Mouse (Mus musculus): ENCODE data around the gene Pkmyt1. TPM values are rescaled to one million over a fixed set of nuclear protein-coding genes. Genes with fewer than 3 reads are reported as not detected.

Gene Pkmyt1
- polyA plus RNA-seq, 1 experiment from 2014 or later = 57.9 TPM

DNA sequence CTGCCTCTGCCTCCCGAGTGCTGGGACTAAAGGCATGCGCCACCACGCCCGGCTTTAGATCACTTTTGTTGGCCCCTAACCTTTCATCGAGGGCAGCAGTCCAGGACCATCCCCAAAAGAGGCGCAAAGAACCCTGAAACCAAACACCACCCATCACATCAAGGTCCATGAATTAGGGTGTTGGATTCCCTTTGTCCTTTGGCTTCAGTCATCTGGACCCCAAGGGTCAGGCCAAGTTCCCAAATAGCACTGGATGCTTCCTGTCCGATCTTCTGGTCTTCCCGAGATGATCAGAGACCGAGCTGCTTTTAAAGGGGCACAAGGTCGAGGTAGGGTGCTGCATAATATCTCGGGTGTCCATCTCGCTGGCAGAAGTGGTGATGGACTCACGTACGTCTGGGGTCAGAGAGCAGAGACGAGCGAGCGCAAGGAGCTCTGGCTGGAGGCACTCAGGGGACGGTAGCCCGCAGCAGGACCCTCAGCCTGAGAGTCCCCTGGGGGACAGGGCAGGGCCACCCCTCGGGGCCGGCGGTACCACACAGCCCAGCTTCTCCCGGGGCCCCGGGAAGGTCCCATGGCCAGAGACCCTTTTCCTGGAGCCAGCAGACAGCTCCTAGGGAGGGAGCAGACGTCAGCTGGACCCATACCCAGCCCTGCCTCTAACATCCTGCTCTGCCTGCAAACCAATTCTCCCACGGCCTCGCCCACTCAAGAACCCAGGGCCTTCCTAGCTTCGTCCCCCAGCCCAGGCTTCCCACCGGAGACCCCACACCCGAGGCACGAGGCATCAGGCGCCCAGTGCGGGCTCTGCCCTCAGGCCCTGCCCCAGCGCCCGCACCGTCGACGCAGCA, 15.4 kb downstream of the Pkmyt1 start:
- WGBS = 46% methylated on average over 38 of the region's 38 CpGs
- peak overlapping the region; percentile 21; the same call in 1 of the 2 replicates for H3K4me3 ChIP-seq (ENCODE audit: low read depth, low read length)
- H3K9me3 ChIP-seq (ENCODE audit: control insufficient read depth, low read length) = no peaks in the 10 kb centered on the region
- H3K27me3 ChIP-seq (replicated peaks; ENCODE audit: control insufficient read depth, insufficient read depth, low read length) = peaks cover 68% of the 10 kb centered on the region
- ATAC-seq (replicated peaks; ENCODE audit: low FRiP score, low TSS enrichment, low read depth) (no peak), DNase-seq (ENCODE audit: low spot score) (no peak)
- H3K27ac ChIP-seq (ENCODE audit: low read depth) = no peak overlapping the region
- no peak overlapping the region for H3K9ac ChIP-seq (ENCODE audit: low read length)
- H3K36me3 ChIP-seq (ENCODE audit: control insufficient read depth, insufficient read depth, low read length) = 0 out of 2 replicates have a peak, but pooled peaks cover 5% of the 10 kb centered on the region
- peaks cover 40% of the 10 kb centered on the region for H3K4me1 ChIP-seq (replicated peaks; ENCODE audit: control insufficient read depth, insufficient read depth, low read length)
- peak overlapping the region; percentile 29; the same call in 1 of the 2 replicates for H3K4me2 ChIP-seq (ENCODE audit: low read length)

DNA sequence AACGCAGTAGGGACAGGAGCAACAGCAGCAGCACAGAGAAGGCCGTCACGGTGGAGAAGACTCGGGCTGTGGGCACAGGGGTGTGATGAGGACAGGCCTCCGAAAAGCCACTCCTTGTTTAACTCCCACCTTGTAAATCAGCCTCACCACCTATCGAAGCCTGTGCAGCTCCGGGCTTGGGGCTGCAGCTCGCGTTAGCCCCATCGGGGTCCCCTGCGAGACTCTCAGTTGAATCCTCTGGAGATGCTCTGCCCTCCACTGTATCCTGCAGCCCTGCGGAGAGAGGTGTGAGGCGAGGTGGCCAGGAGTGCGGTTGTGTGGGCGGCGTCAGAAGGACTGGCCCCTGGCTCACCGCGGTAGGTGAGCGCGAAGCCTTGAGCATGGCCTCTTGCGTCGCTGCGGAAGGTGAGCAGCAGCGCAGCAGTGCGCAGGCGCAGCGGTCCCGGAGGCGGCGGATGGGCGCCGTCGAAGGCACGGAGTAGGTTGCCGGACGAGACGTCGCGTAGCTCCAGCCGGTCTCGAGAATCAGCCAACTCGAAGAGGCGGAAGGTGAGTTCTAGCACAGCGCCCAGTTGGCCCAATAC, 16.2 kb downstream of the Pkmyt1 start:
- peak; percentile 62 for DNase-seq (ENCODE audit: low spot score)
- H3K4me1 ChIP-seq (replicated peaks; ENCODE audit: control insufficient read depth, insufficient read depth, low read length) = peaks cover 40% of the 10 kb centered on the region
- ATAC-seq (replicated peaks; ENCODE audit: low FRiP score, low TSS enrichment, low read depth) = no peak
- no peaks in the 10 kb centered on the region for H3K36me3 ChIP-seq (ENCODE audit: control insufficient read depth, insufficient read depth, low read length)
- no peak overlapping the region for H3K27ac ChIP-seq (ENCODE audit: low read depth)
- no peak overlapping the region for H3K9ac ChIP-seq (ENCODE audit: low read length)
- H3K27me3 ChIP-seq (replicated peaks; ENCODE audit: control insufficient read depth, insufficient read depth, low read length) = peaks cover 75% of the 10 kb centered on the region
- WGBS = 6% methylated on average over 44 of the region's 44 CpGs
- peak overlapping the region; percentile 29; the same call in 1 of the 2 replicates for H3K4me2 ChIP-seq (ENCODE audit: low read length)
- peak overlapping the region; percentile 21 for H3K4me3 ChIP-seq (ENCODE audit: low read depth, low read length)
- no peaks in the 10 kb centered on the region for H3K9me3 ChIP-seq (ENCODE audit: control insufficient read depth, low read length)

DNA sequence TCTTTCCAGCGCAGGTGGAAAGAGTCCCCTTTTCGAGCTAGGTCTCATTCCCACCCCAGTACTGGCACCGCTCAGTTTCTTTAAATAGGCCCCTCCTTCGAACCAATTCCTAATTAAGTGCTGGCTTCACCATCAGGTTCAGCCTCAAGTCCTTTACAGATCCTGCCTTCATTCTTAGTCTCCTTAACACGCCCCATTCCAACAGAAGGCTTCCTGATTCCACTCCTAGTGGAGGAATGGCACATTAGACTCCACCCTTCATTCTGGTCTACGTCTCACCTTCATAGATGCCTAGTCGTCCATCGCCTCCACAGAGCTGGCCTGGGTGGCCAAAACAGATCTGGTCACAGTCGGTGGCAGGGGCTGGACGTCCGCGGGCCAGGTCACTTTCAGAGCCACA, 16.8 kb downstream of the Pkmyt1 start:
- H3K9ac ChIP-seq (ENCODE audit: low read length) = no peak overlapping the region
- no peak overlapping the region for H3K27ac ChIP-seq (ENCODE audit: low read depth)
- no peak for ATAC-seq (replicated peaks; ENCODE audit: low FRiP score, low TSS enrichment, low read depth)
- no peaks in the 10 kb centered on the region for H3K36me3 ChIP-seq (ENCODE audit: control insufficient read depth, insufficient read depth, low read length)
- H3K27me3 ChIP-seq (replicated peaks; ENCODE audit: control insufficient read depth, insufficient read depth, low read length) = peaks cover 82% of the 10 kb centered on the region
- no peak overlapping the region for H3K4me3 ChIP-seq (ENCODE audit: low read depth, low read length)
- H3K9me3 ChIP-seq (ENCODE audit: control insufficient read depth, low read length) = no peaks in the 10 kb centered on the region
- no peak overlapping the region for H3K4me2 ChIP-seq (ENCODE audit: low read length)
- DNase-seq (ENCODE audit: low spot score) = no peak
- H3K4me1 ChIP-seq (replicated peaks; ENCODE audit: control insufficient read depth, insufficient read depth, low read length) = peaks cover 40% of the 10 kb centered on the region
- WGBS = 59% methylated on average over 12 of the region's 12 CpGs

DNA sequence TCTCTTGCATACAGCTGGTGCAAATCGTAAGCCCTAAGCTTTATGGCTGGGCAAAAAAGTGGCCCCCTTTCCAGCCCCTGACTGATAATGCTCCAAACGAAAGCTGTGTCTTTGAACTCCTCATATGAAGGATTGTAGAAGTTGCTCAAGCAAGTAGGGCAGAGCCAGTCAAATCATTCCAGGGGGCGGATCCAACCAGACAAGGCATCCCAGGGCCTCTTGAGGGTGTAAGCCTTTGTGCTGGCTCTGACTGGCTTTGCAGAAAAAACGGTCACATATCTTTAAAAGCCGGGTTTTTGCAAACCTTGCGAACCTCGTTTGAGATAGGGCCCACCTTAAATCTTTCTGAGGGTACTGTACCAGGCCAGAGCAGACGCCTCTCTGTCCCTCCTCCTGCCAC, 17.9 kb downstream of the Pkmyt1 start:
- Histone ChIP-seq H3K36me3 (ENCODE audit: control insufficient read depth, insufficient read depth, low read length) (no peaks in the 10 kb centered on the region), H3K4me1 (replicated peaks; ENCODE audit: control insufficient read depth, insufficient read depth, low read length) (peaks cover 30% of the 10 kb centered on the region), H3K4me2 (ENCODE audit: low read length) (no peak overlapping the region), H3K27me3 (replicated peaks; ENCODE audit: control insufficient read depth, insufficient read depth, low read length) (peaks cover 77% of the 10 kb centered on the region), H3K9me3 (ENCODE audit: control insufficient read depth, low read length) (no peaks in the 10 kb centered on the region), H3K27ac (ENCODE audit: low read depth) (no peak overlapping the region), H3K4me3 (ENCODE audit: low read depth, low read length) (no peak overlapping the region), H3K9ac (ENCODE audit: low read length) (no peak overlapping the region)
- ATAC-seq (replicated peaks; ENCODE audit: low FRiP score, low TSS enrichment, low read depth) (no peak), DNase-seq (ENCODE audit: low spot score) (no peak)
- 22% methylated on average over 8 of the region's 8 CpGs for WGBS

DNA sequence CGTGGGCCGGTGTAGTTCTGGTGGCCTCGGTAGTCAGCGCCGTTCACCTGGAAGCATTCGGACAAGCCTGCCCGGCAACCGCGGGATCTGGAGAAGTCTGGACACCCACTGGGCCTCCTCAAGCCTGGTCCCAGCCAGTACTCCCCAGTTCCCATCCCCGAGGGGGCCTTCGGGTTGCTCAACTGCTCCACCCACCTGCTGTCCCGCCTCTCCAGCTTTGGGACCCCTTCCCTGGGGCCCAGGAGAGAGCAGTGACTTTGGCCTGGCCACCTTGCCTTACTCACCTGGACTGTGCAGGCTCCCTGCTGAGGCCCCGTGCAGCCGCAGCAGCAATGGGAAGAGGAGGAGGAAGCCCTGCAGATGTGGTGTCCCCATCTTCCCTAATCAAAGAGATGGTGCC, 18.5 kb downstream of the Pkmyt1 start:
- peaks cover 27% of the 10 kb centered on the region for H3K4me1 ChIP-seq (replicated peaks; ENCODE audit: control insufficient read depth, insufficient read depth, low read length)
- no peaks in the 10 kb centered on the region for H3K9me3 ChIP-seq (ENCODE audit: control insufficient read depth, low read length)
- 3% methylated on average over 14 of the region's 14 CpGs for WGBS
- H3K4me3 ChIP-seq (ENCODE audit: low read depth, low read length) = peak overlapping the region; percentile 32
- H3K4me2 ChIP-seq (ENCODE audit: low read length) = peak overlapping the region; percentile 56
- H3K36me3 ChIP-seq (ENCODE audit: control insufficient read depth, insufficient read depth, low read length) = no peaks in the 10 kb centered on the region
- no peak overlapping the region for H3K9ac ChIP-seq (ENCODE audit: low read length)
- peak; percentile 69 for DNase-seq (ENCODE audit: low spot score)
- ATAC-seq (replicated peaks; ENCODE audit: low FRiP score, low TSS enrichment, low read depth) = no peak
- peaks cover 77% of the 10 kb centered on the region for H3K27me3 ChIP-seq (replicated peaks; ENCODE audit: control insufficient read depth, insufficient read depth, low read length)
- H3K27ac ChIP-seq (ENCODE audit: low read depth) = no peak overlapping the region

DNA sequence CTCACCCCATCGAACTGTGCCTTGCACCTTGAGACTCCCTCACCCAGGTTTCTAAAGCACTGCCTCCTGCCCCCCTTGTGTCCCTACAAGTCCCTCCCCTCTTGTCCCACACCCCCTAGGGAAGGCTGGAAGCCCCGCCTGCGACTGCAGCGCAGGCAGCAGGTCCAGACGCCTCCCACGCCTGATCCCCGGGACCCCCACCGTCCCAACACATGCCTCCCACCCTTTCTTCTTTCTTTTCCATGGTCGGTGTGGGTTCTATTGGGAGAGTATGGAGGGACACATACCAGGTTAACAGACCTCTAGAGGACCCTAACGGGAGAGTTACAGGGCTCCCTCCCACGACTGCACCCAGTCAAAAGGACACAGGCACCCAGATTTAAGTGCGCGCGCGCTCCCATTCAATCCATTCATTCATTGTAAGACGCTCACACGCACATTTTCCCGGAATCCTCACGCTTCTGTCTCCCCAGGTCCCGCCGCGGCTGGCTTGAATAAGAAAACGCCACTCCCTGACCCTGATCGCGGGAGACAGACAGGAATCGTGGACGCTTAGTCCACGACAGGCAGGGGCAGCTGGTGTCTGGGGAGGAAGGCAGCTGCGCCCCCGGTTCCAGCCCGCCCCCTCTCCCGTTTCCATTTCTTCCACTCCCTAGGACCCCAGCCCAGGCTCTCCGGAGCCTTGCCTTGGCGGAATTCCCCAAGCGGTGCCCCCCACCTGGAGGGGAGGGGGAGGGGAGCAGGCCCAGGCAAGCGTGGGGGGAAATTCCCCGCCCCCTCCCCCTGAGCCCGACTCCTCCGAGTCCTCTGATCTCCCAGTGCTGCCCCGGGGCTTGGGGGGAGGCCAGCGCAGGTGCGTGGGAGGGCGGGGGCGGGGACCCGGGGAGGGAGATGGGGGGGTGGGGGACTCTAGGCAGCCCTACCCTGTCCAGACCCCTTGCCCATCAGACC, 19.4 kb downstream of the Pkmyt1 start, which contains the start of gene Kremen2:
TSS of gene Kremen2 (minus strand) at position 533 of the 951 bp plus-strand sequence.
- no peak within 1 kb of the TSS for H3K9ac ChIP-seq (ENCODE audit: low read length)
- H3K4me1 ChIP-seq (replicated peaks; ENCODE audit: control insufficient read depth, insufficient read depth, low read length) = peaks cover 27% of the 10 kb centered on the region
- H3K4me3 ChIP-seq (ENCODE audit: low read depth, low read length) = peak within 1 kb of the TSS; percentile 32
- no peak within 1 kb of the TSS for H3K27ac ChIP-seq (ENCODE audit: low read depth)
- WGBS = under 1% methylated on average over 43 of the region's 45 CpGs
- no peaks in the 10 kb centered on the region for H3K9me3 ChIP-seq (ENCODE audit: control insufficient read depth, low read length)
- ATAC-seq (replicated peaks; ENCODE audit: low FRiP score, low TSS enrichment, low read depth) (no peak; the same call in 1 of the 2 replicates), DNase-seq (ENCODE audit: low spot score) (peak; percentile 60)
- H3K36me3 ChIP-seq (ENCODE audit: control insufficient read depth, insufficient read depth, low read length) = no peaks in the 10 kb centered on the region
- H3K27me3 ChIP-seq (replicated peaks; ENCODE audit: control insufficient read depth, insufficient read depth, low read length) = peaks cover 75% of the 10 kb centered on the region
- H3K4me2 ChIP-seq (ENCODE audit: low read length) = peak within 1 kb of the TSS; percentile 56

DNA sequence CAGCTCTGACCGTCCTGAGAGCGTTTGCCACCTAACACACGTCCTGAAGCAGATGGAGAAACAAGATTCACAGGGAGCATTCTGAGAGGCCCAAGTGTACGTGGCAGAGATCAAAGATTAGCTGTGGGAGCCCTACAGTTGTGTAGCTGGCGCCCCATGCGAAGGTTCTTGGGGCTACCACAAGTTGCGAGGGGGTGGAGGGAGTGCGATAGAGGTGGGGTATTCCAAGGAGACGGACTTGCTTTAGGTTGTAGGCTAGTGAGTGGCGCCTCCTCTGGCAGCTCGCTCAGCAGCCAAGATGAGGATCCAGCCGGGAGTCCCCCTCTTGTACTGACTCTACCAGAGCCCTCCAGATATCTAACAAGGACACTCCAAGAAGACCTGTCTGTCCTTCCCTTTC, 20.2 kb downstream of the Pkmyt1 start:
- H3K9ac ChIP-seq (ENCODE audit: low read length) = no peak overlapping the region
- H3K4me1 ChIP-seq (replicated peaks; ENCODE audit: control insufficient read depth, insufficient read depth, low read length) = peaks cover 27% of the 10 kb centered on the region
- WGBS = 8% methylated on average over 12 of the region's 12 CpGs
- DNase-seq (ENCODE audit: low spot score) = peak; percentile 62
- H3K27ac ChIP-seq (ENCODE audit: low read depth) = no peak overlapping the region
- no peak overlapping the region for H3K4me3 ChIP-seq (ENCODE audit: low read depth, low read length)
- H3K36me3 ChIP-seq (ENCODE audit: control insufficient read depth, insufficient read depth, low read length) = no peaks in the 10 kb centered on the region
- H3K9me3 ChIP-seq (ENCODE audit: control insufficient read depth, low read length) = no peaks in the 10 kb centered on the region
- H3K4me2 ChIP-seq (ENCODE audit: low read length) = peak overlapping the region; percentile 56
- ATAC-seq (replicated peaks; ENCODE audit: low FRiP score, low TSS enrichment, low read depth) = no peak
- H3K27me3 ChIP-seq (replicated peaks; ENCODE audit: control insufficient read depth, insufficient read depth, low read length) = peaks cover 68% of the 10 kb centered on the region

DNA sequence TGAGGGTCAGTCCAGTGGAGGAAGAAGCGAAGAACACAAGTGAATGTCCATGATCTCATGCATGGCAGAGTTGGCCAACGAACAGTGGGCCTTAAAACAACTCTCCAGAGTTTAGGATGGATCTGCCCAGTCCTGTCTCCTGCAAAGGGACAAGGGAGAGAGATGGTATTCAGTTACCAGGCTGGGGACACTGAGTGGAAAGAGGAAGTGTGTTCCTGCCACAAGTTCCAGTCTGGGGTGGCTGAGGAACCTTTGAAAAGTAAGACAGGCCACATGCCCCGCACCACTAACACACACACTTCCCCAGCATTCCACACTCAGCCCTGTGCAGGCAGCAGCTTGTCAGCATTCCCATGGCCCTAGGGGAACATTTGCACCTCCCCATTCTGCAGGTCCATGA, 20.6 kb downstream of the Pkmyt1 start:
- no peak for ATAC-seq (replicated peaks; ENCODE audit: low FRiP score, low TSS enrichment, low read depth)
- 72% methylated on average over 3 of the region's 3 CpGs for WGBS
- Histone ChIP-seq H3K4me1 (replicated peaks; ENCODE audit: control insufficient read depth, insufficient read depth, low read length) (peaks cover 27% of the 10 kb centered on the region), H3K36me3 (ENCODE audit: control insufficient read depth, insufficient read depth, low read length) (peaks cover under 1% of the 10 kb centered on the region; the same call in 1 of the 2 replicates), H3K4me3 (ENCODE audit: low read depth, low read length) (no peak overlapping the region), H3K27ac (ENCODE audit: low read depth) (no peak overlapping the region), H3K9me3 (ENCODE audit: control insufficient read depth, low read length) (no peaks in the 10 kb centered on the region), H3K4me2 (ENCODE audit: low read length) (no peak overlapping the region), H3K9ac (ENCODE audit: low read length) (no peak overlapping the region), H3K27me3 (replicated peaks; ENCODE audit: control insufficient read depth, insufficient read depth, low read length) (peaks cover 63% of the 10 kb centered on the region)
- no peak for DNase-seq (ENCODE audit: low spot score)
